In genomic region chr7:80825843-80826403, GRCm38 (mm10) we compare ENCODE assay signal across 9 mouse cellular contexts. TPM values are rescaled to one million over a fixed set of nuclear protein-coding genes. Genes with fewer than 3 reads are reported as not detected.
DNase-seq lines count a peak whose midpoint lies in the region; ATAC-seq and TF ChIP-seq lines count a peak whose summit lies in the region.
"Had no signal": no experiment of that assay in that cellular context is flagged by ENCODE, and none has a peak within 500 bp of the region (broad histone marks: within the 10 kb centered on the region; RNA-seq: fewer than 3 reads in every experiment).

TSS of gene Iqgap1 (minus strand) at chr7:80825974.

- WGBS in lung, adult 2 months, result 55% methylated on average over 11 of the region's 11 CpGs
- 83% methylated on average over 11 of the region's 11 CpGs for whole genome bisulfite sequencing in bone marrow, adult 2 months
- 82% methylated on average over 11 of the region's 11 CpGs for WGBS in midbrain, embryonic 14.5 days

- no peak within 1 kb of the TSS for H3K27ac ChIP-seq in bone marrow, adult 2 months (ENCODE audit: control insufficient read depth, insufficient read depth, low read depth, low read length, poor library complexity)
- H3K27ac ChIP-seq in midbrain, embryonic 14.5 days (replicated peaks; ENCODE audit: low read depth, low read length), result no peak within 1 kb of the TSS

- no peak within 1 kb of the TSS for H3K4me3 ChIP-seq in lung, adult 2 months (replicated peaks; ENCODE audit: extremely low read depth, low read depth, low read length)
- H3K4me3 ChIP-seq in bone marrow, adult 2 months (replicated peaks; ENCODE audit: control insufficient read depth, low read depth, low read length), result no peak within 1 kb of the TSS
- no peak within 1 kb of the TSS for H3K4me3 ChIP-seq in midbrain, embryonic 14.5 days (replicated peaks; ENCODE audit: low read depth, low read length)
- H3K4me3 ChIP-seq: erythroblast, embryonic 14.5 days had no signal

- H3K4me2 ChIP-seq in midbrain, embryonic 14.5 days (ENCODE audit: low read length), result no peak within 1 kb of the TSS

- H3K36me3 ChIP-seq in midbrain, embryonic 14.5 days (ENCODE audit: control insufficient read depth, insufficient read depth, low read length), result no peaks in the 10 kb centered on the region

- no peaks in the 10 kb centered on the region for H3K27me3 ChIP-seq in midbrain, embryonic 14.5 days (ENCODE audit: control insufficient read depth, insufficient read depth, low read length)

- no peak for TF ChIP-seq POLR2A in lung, adult 2 months (IDR thresholded peaks at IDR 0.05; ENCODE audit: borderline replicate concordance, extremely low read depth, low read depth, low read length)
- TF ChIP-seq POLR2A in bone marrow, adult 2 months (IDR thresholded peaks at IDR 0.05; ENCODE audit: borderline replicate concordance, control insufficient read depth, low read depth, low read length), result no peak

- no peaks in the 10 kb centered on the region; the same call in none of the 2 replicates for H3K4me1 ChIP-seq in lung, adult 2 months (ENCODE audit: control insufficient read depth, insufficient read depth, low read length)
- peaks cover 1% of the 10 kb centered on the region; the same call in 1 of the 2 replicates for H3K4me1 ChIP-seq in bone marrow, adult 2 months (ENCODE audit: control insufficient read depth, insufficient read depth, low read length)
- no peaks in the 10 kb centered on the region for H3K4me1 ChIP-seq in midbrain, embryonic 14.5 days (ENCODE audit: control insufficient read depth, insufficient read depth, low read length)

- no peak for ATAC-seq in midbrain, embryonic 14.5 days (ENCODE audit: low FRiP score, low TSS enrichment)

- H3K9me3 ChIP-seq in midbrain, embryonic 14.5 days (ENCODE audit: control insufficient read depth, low read length), result no peaks in the 10 kb centered on the region

- TF ChIP-seq CTCF in lung, adult 2 months (IDR thresholded peaks at IDR 0.05; ENCODE audit: insufficient read depth, low read length), result no peak
- no peak for TF ChIP-seq CTCF in bone marrow, adult 2 months (IDR thresholded peaks at IDR 0.05; ENCODE audit: control insufficient read depth, insufficient read depth, low read length)

- DNase-seq in lung, adult 2 months, result no peak
- DNase-seq in lung, adult 18-20 months, result no peak
- DNase-seq in heart, adult 8-10 months (ENCODE audit: low spot score), result no peak
- no peak for DNase-seq in layer of hippocampus, postnatal 25 days (ENCODE audit: extremely low spot score in 1 of 2, low spot score in 1 of 2)
- DNase-seq in midbrain, embryonic 14.5 days, result no peak
- no peak for DNase-seq in ovary, adult 18-20 months (ENCODE audit: low spot score)
- no peak for DNase-seq in thymus, adult 18-20 months

- H3K9ac ChIP-seq in midbrain, embryonic 14.5 days (replicated peaks; ENCODE audit: low read length), result no peak within 1 kb of the TSS

RNA-seq across cellular contexts. Expression of gene Iqgap1, which starts in this region (rescaled TPM):
- polyA plus RNA-seq in lung, adult 2 months (2012; rRNA removed), result 118 and 135 TPM in 2 replicates
- 29.4 and 62.3 TPM in 2 replicates for polyA plus RNA-seq in bone marrow, adult 2 months (2011; ENCODE audit: insufficient read depth, insufficient read length, low replicate concordance, missing spikeins)
- 10 to 100 TPM; 28.6 to 38.3 (median 31.5) TPM for total RNA-seq in heart, adult 8-10 months (2022)
- 10 to 100 TPM; 15.9 to 23.3 TPM for total RNA-seq in layer of hippocampus, postnatal 25 days (2021)
- 14.0 and 22.3 TPM in 2 replicates for polyA plus RNA-seq in midbrain, embryonic 14.5 days (2014; fragmentation: Nextera tagmentation; extraction: Ambion mirVana)
